Mouse (Mus musculus): ENCODE measurements around the gene Rhox4a2.
"Not testable (repeated sequence)": the region's sequence is repeated elsewhere in the genome, so short reads cannot be mapped to it uniquely, and the experiment has no call there.

Rhox4a2 gene

GRCm38 (mm10) chrX:37390548-37390947 lies at the start of gene Rhox4a2:
Rhox4a2 (plus strand) TSS chrX:37390848.
- in situ Hi-C loops (cut with MboI; ENCODE audit: low sequenced_read_pairs): not testable (repeated sequence)

- in situ Hi-C loops (cut with MboI; ENCODE audit: low sequenced_read_pairs): not testable (repeated sequence)
These were observed 10.9 kb upstream of the Rhox4a2 start, which contains the start of gene Rhox3a2 for GRCm38 (mm10) chrX:37379728-37380127. Rhox3a2 (plus strand) TSS chrX:37380028.

- in situ Hi-C loops (cut with MboI; ENCODE audit: low sequenced_read_pairs): not testable (repeated sequence)
These were observed 21.1 kb downstream of the Rhox4a2 start, which contains the start of gene Rhox2b for GRCm38 (mm10) chrX:37411767-37412166. Rhox2b (plus strand) TSS chrX:37412067.

GRCm38 (mm10) chrX:37432194-37432593 lies 41.5 kb downstream of the Rhox4a2 start, which contains the start of gene Rhox4b:
Rhox4b (plus strand) TSS chrX:37432494.
- in situ Hi-C loops (cut with MboI; ENCODE audit: low sequenced_read_pairs): not testable (repeated sequence)
